Mouse (Mus musculus) v-Abl transformed pro-B cells (cell line): ENCODE measurements around the gene Arhgef17.

ENCODE experiments used
- in situ Hi-C, 2 experiments: fragments of 400-800 bp; cut with MboI; formaldehyde crosslinking; loops; one replicate each; pipeline ENCODE4 v1.15.1; 2025; ENCODE audit not compliant: unreplicated experiment in 2 of 2

Gene Arhgef17

GRCm38 (mm10) chr7:100919006-100919808 is 12.7 kb downstream of the Arhgef17 start:
- in situ Hi-C loops: no loop called here

GRCm38 (mm10) chr7:100918176-100918575 is 13.7 kb downstream of the Arhgef17 start:
- in situ Hi-C loops: no loop called here

- in situ Hi-C loops: no loop called here
Observed at GRCm38 (mm10) chr7:100917751-100918150, 14.2 kb downstream of the Arhgef17 start.

GRCm38 (mm10) chr7:100916526-100916925 is 15.4 kb downstream of the Arhgef17 start:
- in situ Hi-C loops: no loop called here

- in situ Hi-C loops: no loop called here
Observed at GRCm38 (mm10) chr7:100915204-100915603, 16.7 kb downstream of the Arhgef17 start.

- in situ Hi-C loops: no loop called here
Observed at GRCm38 (mm10) chr7:100911791-100912190, 20.1 kb downstream of the Arhgef17 start.

- in situ Hi-C loops: no loop called here
Observed at GRCm38 (mm10) chr7:100911246-100911770, 20.6 kb downstream of the Arhgef17 start.

- in situ Hi-C loops: no loop called here
Observed at GRCm38 (mm10) chr7:100908567-100908966, 23.3 kb downstream of the Arhgef17 start.

- in situ Hi-C loops: no loop called here
Observed at GRCm38 (mm10) chr7:100908061-100908460, 23.8 kb downstream of the Arhgef17 start.

GRCm38 (mm10) chr7:100907231-100907630 is 24.7 kb downstream of the Arhgef17 start:
- in situ Hi-C loops: no loop called here

- in situ Hi-C loops: no loop called here
Observed at GRCm38 (mm10) chr7:100906029-100906789, 25.7 kb downstream of the Arhgef17 start.

GRCm38 (mm10) chr7:100905037-100905436 is 26.9 kb downstream of the Arhgef17 start:
- in situ Hi-C loops: no loop called here

- in situ Hi-C loops: no loop called here
Observed at GRCm38 (mm10) chr7:100904612-100905011, 27.3 kb downstream of the Arhgef17 start.

- in situ Hi-C loops: no loop called here
Observed at GRCm38 (mm10) chr7:100902451-100903137, 29.3 kb downstream of the Arhgef17 start.

GRCm38 (mm10) chr7:100897828-100898227 is 34.1 kb downstream of the Arhgef17 start:
- in situ Hi-C loops: no loop called here

GRCm38 (mm10) chr7:100894833-100895226 is 37.1 kb downstream of the Arhgef17 start:
- in situ Hi-C loops: no loop called here

GRCm38 (mm10) chr7:100894057-100894832 is 37.7 kb downstream of the Arhgef17 start:
- in situ Hi-C loops: no loop called here

- in situ Hi-C loops: no loop called here
Observed at GRCm38 (mm10) chr7:100893249-100894056, 38.5 kb downstream of the Arhgef17 start.

- in situ Hi-C loops: loop anchor here (5.0 to 10.0 kb wide), 4 partner anchors 39 to 369 kb away; no protein-coding TSS in a partner anchor
Observed at GRCm38 (mm10) chr7:100886535-100886934, 45.4 kb downstream of the Arhgef17 start.
